Comparison of ENCODE assay signal across 12 mouse cellular contexts in the genomic region with DNA sequence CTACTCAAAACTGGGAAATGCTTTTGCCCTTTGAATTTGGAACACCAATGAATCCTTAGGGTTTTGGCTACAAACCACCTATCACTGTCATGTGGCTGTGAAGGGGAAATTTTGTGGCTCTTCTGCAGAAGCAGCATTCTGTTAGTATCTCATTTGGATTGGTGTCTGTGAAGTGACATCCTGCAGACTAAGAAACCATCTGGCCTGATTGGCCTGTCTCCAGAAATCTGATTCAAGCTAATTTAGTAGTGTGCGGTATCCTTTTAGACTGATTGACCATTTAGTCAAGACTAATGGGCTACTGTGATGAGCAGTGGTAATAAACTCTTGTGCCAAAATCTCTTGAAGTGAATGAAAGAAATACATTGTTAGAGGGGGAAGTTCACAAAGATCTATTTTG.
A peak's percentile ranks its signal among the peaks of the same experiment; 100 is the strongest.
DNase-seq lines count a peak whose midpoint lies in the region; ATAC-seq and TF ChIP-seq lines count a peak whose summit lies in the region.
"Had no signal": no experiment of that assay in that cellular context is flagged by ENCODE, and none has a peak within 500 bp of the region (broad histone marks: within the 10 kb centered on the region; RNA-seq: fewer than 3 reads in every experiment).

No protein-coding gene starts in this region.

- 70% methylated on average over 1 of the region's 1 CpGs for WGBS in forebrain, embryonic 12.5 days
- 79% methylated on average over 1 of the region's 1 CpGs for WGBS in forebrain, embryonic 11.5 days
- 39% methylated on average over 1 of the region's 1 CpGs for WGBS in forebrain, postnatal 0 days

- no peak for TF ChIP-seq CTCF in forebrain, postnatal 0 days (IDR thresholded peaks at IDR 0.05; ENCODE audit: low read depth)

- no peaks in the 10 kb centered on the region for H3K27me3 ChIP-seq in forebrain, embryonic 12.5 days
- H3K27me3 ChIP-seq in forebrain, embryonic 11.5 days (ENCODE audit: control insufficient read depth, insufficient read depth, low read length), result no peaks in the 10 kb centered on the region
- H3K27me3 ChIP-seq in forebrain, postnatal 0 days (ENCODE audit: insufficient read depth, low read length), result no peaks in the 10 kb centered on the region
- H3K27me3 ChIP-seq: heart, embryonic 15.5 days; limb, embryonic 13.5 days had no signal

- H3K9ac ChIP-seq in forebrain, embryonic 12.5 days, result no peak overlapping the region
- H3K9ac ChIP-seq in forebrain, embryonic 11.5 days (ENCODE audit: low read length), result no peak overlapping the region
- H3K9ac ChIP-seq in forebrain, postnatal 0 days, result no peak overlapping the region
- H3K9ac ChIP-seq: heart, embryonic 15.5 days; limb, embryonic 13.5 days had no signal

- H3K27ac ChIP-seq in forebrain, embryonic 12.5 days, result no peak overlapping the region
- no peak overlapping the region for H3K27ac ChIP-seq in forebrain, embryonic 11.5 days (ENCODE audit: low read depth, low read length)
- H3K27ac ChIP-seq in forebrain, postnatal 0 days (ENCODE audit: low read depth, low read length), result no peak overlapping the region
- H3K27ac ChIP-seq: heart, embryonic 15.5 days; limb, embryonic 13.5 days had no signal

- intact Hi-C loops in heart, postnatal 10 days (cut with DNase I), result no loop called here

- ATAC-seq in forebrain, embryonic 12.5 days (ENCODE audit: low FRiP score), result peak; percentile 36; the same call in 1 of the 2 replicates
- ATAC-seq in forebrain, embryonic 11.5 days (replicated peaks; ENCODE audit: low FRiP score), result no peak
- peak; percentile 92 for ATAC-seq in forebrain, postnatal 0 days
- ATAC-seq in erythroid progenitor cell, adult 5-6 weeks (replicated peaks; ENCODE audit: low FRiP score, poor library complexity, severe bottlenecking), result no peak

- H3K4me3 ChIP-seq in forebrain, embryonic 12.5 days (replicated peaks), result no peak overlapping the region
- H3K4me3 ChIP-seq in forebrain, embryonic 11.5 days (ENCODE audit: low read depth, low read length), result no peak overlapping the region
- H3K4me3 ChIP-seq in forebrain, postnatal 0 days (ENCODE audit: low read depth, low read length), result no peak overlapping the region
- H3K4me3 ChIP-seq: heart, embryonic 15.5 days; limb, embryonic 13.5 days; myocyte had no signal

- no peaks in the 10 kb centered on the region for H3K4me1 ChIP-seq in forebrain, embryonic 12.5 days
- H3K4me1 ChIP-seq in forebrain, embryonic 11.5 days (replicated peaks; ENCODE audit: control insufficient read depth, insufficient read depth, low read length), result no peaks in the 10 kb centered on the region
- H3K4me1 ChIP-seq in forebrain, postnatal 0 days (ENCODE audit: insufficient read depth), result no peaks in the 10 kb centered on the region
- H3K4me1 ChIP-seq: heart, embryonic 15.5 days; limb, embryonic 13.5 days had no signal

- no peak overlapping the region for H3K4me2 ChIP-seq in forebrain, embryonic 12.5 days
- no peak overlapping the region for H3K4me2 ChIP-seq in forebrain, embryonic 11.5 days (ENCODE audit: low read depth, low read length, severe bottlenecking)
- H3K4me2 ChIP-seq in forebrain, postnatal 0 days (ENCODE audit: low read depth), result no peak overlapping the region
- H3K4me2 ChIP-seq: heart, embryonic 15.5 days; limb, embryonic 13.5 days had no signal

- H3K36me3 ChIP-seq in forebrain, embryonic 12.5 days (replicated peaks), result no peaks in the 10 kb centered on the region
- no peaks in the 10 kb centered on the region for H3K36me3 ChIP-seq in forebrain, embryonic 11.5 days (ENCODE audit: control insufficient read depth, insufficient read depth, low read length)
- H3K36me3 ChIP-seq in forebrain, postnatal 0 days (ENCODE audit: insufficient read depth), result no peaks in the 10 kb centered on the region
- H3K36me3 ChIP-seq: heart, embryonic 15.5 days; limb, embryonic 13.5 days had no signal

- no peaks in the 10 kb centered on the region for H3K9me3 ChIP-seq in forebrain, embryonic 12.5 days
- no peaks in the 10 kb centered on the region for H3K9me3 ChIP-seq in forebrain, embryonic 11.5 days (ENCODE audit: control insufficient read depth, low read length)
- H3K9me3 ChIP-seq in forebrain, postnatal 0 days (ENCODE audit: low read length), result no peaks in the 10 kb centered on the region
- H3K9me3 ChIP-seq: heart, embryonic 15.5 days; limb, embryonic 13.5 days had no signal

- DNase-seq in forebrain, embryonic 11.5 days (ENCODE audit: low spot score), result no peak
- DNase-seq in MN1 (ENCODE audit: low spot score), result peak; percentile 17
- peak; percentile 78 for DNase-seq in forebrain, postnatal 0 days
- peak; percentile 7 to 34 for DNase-seq in left cerebral cortex, adult 8-10 months (ENCODE audit: low spot score in 2 of 2)
- DNase-seq in testis, postnatal 10 days (ENCODE audit: low spot score), result no peak
- no peak for DNase-seq in heart, postnatal 10 days
- DNase-seq: thymus, adult 18-20 months had no signal

Comparison
In these comparisons a context has a peak if more than half of its experiments do, and no peak if none do; other contexts are left out.
1. ATAC-seq: peak in forebrain, embryonic 12.5 days (single experiment) and forebrain, postnatal 0 days (single experiment); none in forebrain, embryonic 11.5 days (single experiment) and erythroid progenitor cell, adult 5-6 weeks (single experiment).
2. DNase-seq: peak in MN1 (single experiment), forebrain, postnatal 0 days (single experiment) and left cerebral cortex, adult 8-10 months (2 of 2); none in forebrain, embryonic 11.5 days (single experiment), testis, postnatal 10 days (single experiment) and heart, postnatal 10 days (0 of 2).